Mouse (Mus musculus): ENCODE data around the gene Mmp2. TPM values are rescaled to one million over a fixed set of nuclear protein-coding genes. Genes with fewer than 3 reads are reported as not detected.

The Mmp2 gene
- polyA plus RNA-seq, 1 experiment = 18.1 TPM

GRCm38 (mm10) chr8:92815661-92816060 lies 11.4 kb upstream of the Mmp2 start:
- Histone ChIP-seq H3K4me3 (ENCODE audit: insufficient read depth, poor library complexity, severe bottlenecking) (no peak overlapping the region), H3ac (ENCODE audit: control insufficient read depth, insufficient read length, low read depth) (no peak overlapping the region), H3K79me2 (ENCODE audit: control insufficient read depth, insufficient read depth) (no peaks in the 10 kb centered on the region), H3K27me3 (ENCODE audit: control insufficient read depth, insufficient read depth, insufficient read length) (no peaks in the 10 kb centered on the region), H3K36me3 (ENCODE audit: control insufficient read depth, insufficient read depth) (no peaks in the 10 kb centered on the region), H3K79me3 (ENCODE audit: low read depth) (no peaks in the 10 kb centered on the region)
- TF ChIP-seq CTCF (IDR thresholded peaks at IDR 0.05; ENCODE audit: control insufficient read depth, insufficient read depth, insufficient read length) (no peak), USF1 (IDR thresholded peaks at IDR 0.05; ENCODE audit: low read depth) (no peak), MYOG (IDR thresholded peaks at IDR 0.05; ENCODE audit: control insufficient read depth, extremely low read depth, insufficient read length) (no peak), MAX (IDR thresholded peaks at IDR 0.05) (no peak), MYOD1 (IDR thresholded peaks at IDR 0.05; ENCODE audit: control insufficient read depth, insufficient read length, low read depth) (no peak), CEBPB (IDR thresholded peaks at IDR 0.05; ENCODE audit: low read depth) (no peak), FOSL1 (IDR thresholded peaks at IDR 0.05; ENCODE audit: insufficient read depth, low read length, poor library complexity, severe bottlenecking) (no peak)

GRCm38 (mm10) chr8:92817928-92818818 lies 8.9 kb upstream of the Mmp2 start:
- Histone ChIP-seq H3K36me3 (ENCODE audit: control insufficient read depth, insufficient read depth) (no peaks in the 10 kb centered on the region), H3ac (ENCODE audit: control insufficient read depth, insufficient read length, low read depth) (no peak overlapping the region), H3K79me2 (ENCODE audit: control insufficient read depth, insufficient read depth) (no peaks in the 10 kb centered on the region), H3K27me3 (ENCODE audit: control insufficient read depth, insufficient read depth, insufficient read length) (no peaks in the 10 kb centered on the region), H3K79me3 (ENCODE audit: low read depth) (no peaks in the 10 kb centered on the region), H3K4me3 (ENCODE audit: insufficient read depth, poor library complexity, severe bottlenecking) (no peak overlapping the region)
- TF ChIP-seq FOSL1 (IDR thresholded peaks at IDR 0.05; ENCODE audit: insufficient read depth, low read length, poor library complexity, severe bottlenecking) = no peak
- TF ChIP-seq USF1 (IDR thresholded peaks at IDR 0.05; ENCODE audit: low read depth) = no peak
- TF ChIP-seq MYOD1 (IDR thresholded peaks at IDR 0.05; ENCODE audit: control insufficient read depth, insufficient read length, low read depth) = no peak
- no peak for TF ChIP-seq MYOG (IDR thresholded peaks at IDR 0.05; ENCODE audit: control insufficient read depth, extremely low read depth, insufficient read length)
- peak; percentile 58 for TF ChIP-seq CTCF (IDR thresholded peaks at IDR 0.05; ENCODE audit: control insufficient read depth, insufficient read depth, insufficient read length)

- no peak overlapping the region for H3K4me3 ChIP-seq (ENCODE audit: insufficient read depth, poor library complexity, severe bottlenecking)
- TF ChIP-seq USF1 (IDR thresholded peaks at IDR 0.05; ENCODE audit: low read depth) (no peak), MYOD1 (IDR thresholded peaks at IDR 0.05; ENCODE audit: control insufficient read depth, insufficient read length, low read depth) (no peak), CEBPB (IDR thresholded peaks at IDR 0.05; ENCODE audit: low read depth) (no peak), MAX (IDR thresholded peaks at IDR 0.05) (no peak), CTCF (IDR thresholded peaks at IDR 0.05; ENCODE audit: control insufficient read depth, insufficient read depth, insufficient read length) (no peak), MYOG (IDR thresholded peaks at IDR 0.05; ENCODE audit: control insufficient read depth, extremely low read depth, insufficient read length) (no peak), FOSL1 (IDR thresholded peaks at IDR 0.05; ENCODE audit: insufficient read depth, low read length, poor library complexity, severe bottlenecking) (no peak)
- no peaks in the 10 kb centered on the region for H3K36me3 ChIP-seq (ENCODE audit: control insufficient read depth, insufficient read depth)
- no peak overlapping the region for H3ac ChIP-seq (ENCODE audit: control insufficient read depth, insufficient read length, low read depth)
- H3K27me3 ChIP-seq (ENCODE audit: control insufficient read depth, insufficient read depth, insufficient read length) = no peaks in the 10 kb centered on the region
- H3K79me2 ChIP-seq (ENCODE audit: control insufficient read depth, insufficient read depth) = no peaks in the 10 kb centered on the region
- H3K79me3 ChIP-seq (ENCODE audit: low read depth) = no peaks in the 10 kb centered on the region
These were observed 5.9 kb upstream of the Mmp2 start for GRCm38 (mm10) chr8:92821151-92821550.

GRCm38 (mm10) chr8:92822386-92822785 lies 4.7 kb upstream of the Mmp2 start:
- H3K79me3 ChIP-seq (ENCODE audit: low read depth) = no peaks in the 10 kb centered on the region
- no peak overlapping the region for H3ac ChIP-seq (ENCODE audit: control insufficient read depth, insufficient read length, low read depth)
- no peaks in the 10 kb centered on the region for H3K79me2 ChIP-seq (ENCODE audit: control insufficient read depth, insufficient read depth)
- H3K36me3 ChIP-seq (ENCODE audit: control insufficient read depth, insufficient read depth) = no peaks in the 10 kb centered on the region
- no peaks in the 10 kb centered on the region for H3K27me3 ChIP-seq (ENCODE audit: control insufficient read depth, insufficient read depth, insufficient read length)
- no peak for TF ChIP-seq CEBPB (IDR thresholded peaks at IDR 0.05; ENCODE audit: low read depth)
- TF ChIP-seq MAX (IDR thresholded peaks at IDR 0.05) = no peak
- no peak for TF ChIP-seq MYOG (IDR thresholded peaks at IDR 0.05; ENCODE audit: control insufficient read depth, extremely low read depth, insufficient read length)
- no peak for TF ChIP-seq FOSL1 (IDR thresholded peaks at IDR 0.05; ENCODE audit: insufficient read depth, low read length, poor library complexity, severe bottlenecking)
- TF ChIP-seq MYOD1 (IDR thresholded peaks at IDR 0.05; ENCODE audit: control insufficient read depth, insufficient read length, low read depth) = no peak
- TF ChIP-seq USF1 (IDR thresholded peaks at IDR 0.05; ENCODE audit: low read depth) = no peak
- TF ChIP-seq CTCF (IDR thresholded peaks at IDR 0.05; ENCODE audit: control insufficient read depth, insufficient read depth, insufficient read length) = no peak
- no peak overlapping the region for H3K4me3 ChIP-seq (ENCODE audit: insufficient read depth, poor library complexity, severe bottlenecking)

GRCm38 (mm10) chr8:92825991-92826390 lies 1.1 kb upstream of the Mmp2 start:
- Histone ChIP-seq H3K27me3 (ENCODE audit: control insufficient read depth, insufficient read depth, insufficient read length) (no peaks in the 10 kb centered on the region), H3K79me2 (ENCODE audit: control insufficient read depth, insufficient read depth) (no peaks in the 10 kb centered on the region), H3K36me3 (ENCODE audit: control insufficient read depth, insufficient read depth) (no peaks in the 10 kb centered on the region), H3K79me3 (ENCODE audit: low read depth) (no peaks in the 10 kb centered on the region), H3K4me3 (ENCODE audit: insufficient read depth, poor library complexity, severe bottlenecking) (no peak overlapping the region), H3ac (ENCODE audit: control insufficient read depth, insufficient read length, low read depth) (no peak overlapping the region)
- TF ChIP-seq MYOG (IDR thresholded peaks at IDR 0.05; ENCODE audit: control insufficient read depth, extremely low read depth, insufficient read length) (no peak), MAX (IDR thresholded peaks at IDR 0.05) (no peak), CEBPB (IDR thresholded peaks at IDR 0.05; ENCODE audit: low read depth) (no peak), USF1 (IDR thresholded peaks at IDR 0.05; ENCODE audit: low read depth) (no peak), MYOD1 (IDR thresholded peaks at IDR 0.05; ENCODE audit: control insufficient read depth, insufficient read length, low read depth) (no peak), FOSL1 (IDR thresholded peaks at IDR 0.05; ENCODE audit: insufficient read depth, low read length, poor library complexity, severe bottlenecking) (no peak), CTCF (IDR thresholded peaks at IDR 0.05; ENCODE audit: control insufficient read depth, insufficient read depth, insufficient read length) (no peak)
